Mouse (Mus musculus) liver, adult 2 months (tissue): Measurements from ENCODE around the gene Bbip1.

ENCODE experiments used
- CTCF ChIP-seq: fragments of 200-500 bp; IDR thresholded peaks from 2 replicates; pipeline ENCODE4 v1.5.1; 2011; ENCODE audit warnings: low read depth, low read length, control low read depth
- POLR2A ChIP-seq: fragments of 200-500 bp; IDR thresholded peaks from 2 replicates; pipeline ENCODE4 v1.6.1; 2011; ENCODE audit warnings: low read length, control low read depth; ENCODE audit not compliant: insufficient read depth; ENCODE audit errors: extremely low read depth

DNA sequence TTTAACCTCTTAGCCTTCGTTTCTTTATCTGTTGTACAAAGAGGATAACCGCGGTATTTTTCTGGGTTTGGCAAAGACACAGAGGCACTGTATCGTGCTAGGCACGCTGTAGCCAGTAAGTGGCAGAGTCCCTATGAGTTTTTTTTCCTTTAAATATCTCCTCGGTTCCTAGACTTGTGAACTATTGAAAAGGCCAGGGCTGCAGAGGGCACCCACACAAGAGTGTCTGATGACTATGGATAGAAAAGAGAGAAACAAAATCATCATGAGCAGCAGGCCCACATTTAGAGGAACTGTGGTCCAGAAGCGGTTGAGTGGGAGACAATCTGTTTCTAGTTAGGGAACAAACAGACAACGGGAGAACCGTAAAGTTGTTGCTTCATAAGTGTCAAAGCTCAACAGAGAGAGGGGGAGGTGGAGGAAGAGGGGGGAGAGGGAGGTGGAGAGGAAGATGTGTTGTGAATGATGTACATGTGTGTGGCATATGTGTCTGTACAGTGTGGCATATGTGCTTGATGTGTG, 51.5 kb downstream of the Bbip1 start:
- TF ChIP-seq CTCF (no peak), POLR2A (no peak)
